Mouse (Mus musculus) G1E (cell line): ENCODE data around the gene Iscu.

Experiments used
- CTCF ChIP-seq: IDR thresholded peaks from 2 replicates; pipeline ENCODE4 v1.5.1; 2012; ENCODE audit warnings: low read depth, low read length, inconsistent platforms, mixed read lengths
- GATA1 ChIP-seq: IDR thresholded peaks from 2 replicates; pipeline ENCODE4 v1.6.1; 2012; ENCODE audit warnings: borderline replicate concordance, low read length, inconsistent platforms, mixed read lengths

DNA sequence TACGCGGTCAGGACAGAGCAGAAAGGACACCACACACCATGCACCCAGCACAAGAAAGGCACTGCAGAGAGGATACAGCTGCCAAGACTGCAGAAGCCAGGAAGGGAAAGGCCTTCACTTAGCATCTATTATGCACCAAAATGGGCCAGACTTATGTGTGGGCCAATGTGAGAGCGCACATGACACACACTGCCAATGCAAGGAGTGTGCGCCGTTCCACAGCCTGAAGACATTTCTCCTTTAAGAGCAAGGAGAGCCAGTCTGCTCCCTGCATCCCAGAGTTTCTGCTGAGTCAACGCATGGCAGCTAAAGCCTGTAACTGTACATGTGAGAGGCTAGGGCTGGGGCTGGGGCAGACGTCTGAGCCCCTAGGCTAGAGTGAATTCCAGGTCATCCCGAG, 3.7 kb upstream of the Iscu start:
- no peak for TF ChIP-seq GATA1
- TF ChIP-seq CTCF = no peak
